Mouse (Mus musculus) embryo, embryonic 10 days (tissue): ENCODE measurements around the gene Hist3h2a.
A peak's percentile ranks its signal among the peaks of the same experiment; 100 is the strongest.

Experiments
- DNase-seq: peaks from one replicate; pipeline ENCODE4 v3.0.0-alpha.2; 2015; ENCODE audit warnings: low spot score

The Hist3h2a gene

GRCm38 (mm10) chr11:58954420-58955142, at the start of gene Hist3h2a, which contains the start of gene Trim17:
Gene Hist3h2a (plus strand): TSS chr11:58954685.
Gene Trim17 (plus strand): TSS chr11:58954685.
- peak; percentile 98 for DNase-seq

- DNase-seq: peak; percentile 43
These were observed 49.6 kb upstream of the Hist3h2a start for GRCm38 (mm10) chr11:58904838-58905237.

- DNase-seq: no peak
These were observed 40.7 kb upstream of the Hist3h2a start for GRCm38 (mm10) chr11:58913776-58914175.

GRCm38 (mm10) chr11:58914461-58915028, 39.9 kb upstream of the Hist3h2a start:
- DNase-seq: peak; percentile 54

- peak; percentile 65 for DNase-seq
These were observed 37.4 kb upstream of the Hist3h2a start for GRCm38 (mm10) chr11:58916879-58917744.

- no peak for DNase-seq
These were observed 36.6 kb upstream of the Hist3h2a start, which contains the start of gene Btnl10 for GRCm38 (mm10) chr11:58917745-58918366. Gene Btnl10 (plus strand): TSS chr11:58917908.

- DNase-seq: no peak
These were observed 35.7 kb upstream of the Hist3h2a start for GRCm38 (mm10) chr11:58918759-58919158.

GRCm38 (mm10) chr11:58922420-58922819, 32.1 kb upstream of the Hist3h2a start:
- no peak for DNase-seq

- DNase-seq: no peak
These were observed 27.8 kb upstream of the Hist3h2a start for GRCm38 (mm10) chr11:58926651-58927050.

GRCm38 (mm10) chr11:58927053-58927452, 27.4 kb upstream of the Hist3h2a start:
- DNase-seq: no peak

GRCm38 (mm10) chr11:58927790-58928651, 26.5 kb upstream of the Hist3h2a start:
- peak; percentile 84 for DNase-seq

- no peak for DNase-seq
These were observed 25.4 kb upstream of the Hist3h2a start for GRCm38 (mm10) chr11:58929055-58929454.

- DNase-seq: no peak
These were observed 24.8 kb upstream of the Hist3h2a start for GRCm38 (mm10) chr11:58929641-58930040.

- DNase-seq: no peak
These were observed 24.2 kb upstream of the Hist3h2a start for GRCm38 (mm10) chr11:58930254-58930653.

GRCm38 (mm10) chr11:58931576-58931975, 22.9 kb upstream of the Hist3h2a start:
- no peak for DNase-seq

GRCm38 (mm10) chr11:58937909-58938308, 16.6 kb upstream of the Hist3h2a start:
- peak; percentile 72 for DNase-seq

GRCm38 (mm10) chr11:58938322-58939087, 16.0 kb upstream of the Hist3h2a start, which contains the start of gene Rnf187:
Gene Rnf187 (minus strand): TSS chr11:58938916.
- peak; percentile 97 for DNase-seq

- DNase-seq: no peak
These were observed 15.4 kb upstream of the Hist3h2a start for GRCm38 (mm10) chr11:58939088-58939439.

GRCm38 (mm10) chr11:58944136-58944535, 10.3 kb upstream of the Hist3h2a start:
- DNase-seq: no peak

GRCm38 (mm10) chr11:58947306-58947705, 7.2 kb upstream of the Hist3h2a start:
- no peak for DNase-seq
